Mouse (Mus musculus): ENCODE results near the gene Serpini1.

- TF ChIP-seq CTCF (IDR thresholded peaks at IDR 0.05; ENCODE audit: extremely low read depth, insufficient read depth, insufficient read length, insufficient replicate concordance): no peak
- no peak for TF ChIP-seq POLR2A (IDR thresholded peaks at IDR 0.05; ENCODE audit: low read depth, low read length)
Measured at GRCm38 (mm10) chr3:75686775-75687174, 129.4 kb downstream of the Serpini1 start.
